Mouse (Mus musculus) hindbrain, embryonic 16.5 days (tissue): ENCODE data around the gene Adgrb3. TPM values are rescaled to one million over a fixed set of nuclear protein-coding genes. Genes with fewer than 3 reads are reported as not detected.
A peak's percentile ranks its signal among the peaks of the same experiment; 100 is the strongest.

Source experiments
- ATAC-seq: fragments of 200-750 bp; cut with Nextera tagmentation; 2 replicates; pipeline ENCODE4 v1.8.0; 2017; ENCODE audit warnings: moderate TSS enrichment, moderate library complexity
- H3K27ac ChIP-seq: fragments of 300-500 bp; sonication (generic); 2 replicates; pipeline ENCODE4 v1.5.1; 2014; ENCODE audit warnings: low read depth, mild to moderate bottlenecking, control low read depth, low read length, moderate library complexity
- H3K27me3 ChIP-seq: fragments of 300-500 bp; sonication (generic); replicated peaks from 2 replicates; pipeline ENCODE4 v1.6.1; 2014; ENCODE audit warnings: low read length; ENCODE audit not compliant: control insufficient read depth, insufficient read depth
- H3K36me3 ChIP-seq: fragments of 300-500 bp; sonication (generic); 2 replicates; pipeline ENCODE4 v1.6.1; 2014; ENCODE audit warnings: mild to moderate bottlenecking, low read length, moderate library complexity, mixed read lengths; ENCODE audit not compliant: control insufficient read depth, insufficient read depth
- H3K4me1 ChIP-seq: fragments of 300-500 bp; sonication (generic); 2 replicates; pipeline ENCODE4 v1.6.1; 2014; ENCODE audit warnings: low read depth, low read length; ENCODE audit not compliant: control insufficient read depth, insufficient read depth
- H3K4me2 ChIP-seq: fragments of 300-500 bp; sonication (generic); 2 replicates; pipeline ENCODE4 v1.6.1; 2014; ENCODE audit warnings: mild to moderate bottlenecking, low read length, control low read depth, moderate library complexity
- H3K4me3 ChIP-seq: fragments of 300-500 bp; sonication (generic); 2 replicates; pipeline ENCODE4 v1.5.1; 2014; ENCODE audit warnings: mild to moderate bottlenecking, low read length, control low read depth, moderate library complexity
- H3K9ac ChIP-seq: fragments of 300-500 bp; sonication (generic); 2 replicates; pipeline ENCODE4 v1.6.1; 2014; ENCODE audit warnings: low read depth, mild to moderate bottlenecking, control low read depth, low read length, moderate library complexity
- H3K9me3 ChIP-seq: fragments of 300-500 bp; sonication (generic); 2 replicates; pipeline ENCODE4 v1.6.1; 2014; ENCODE audit warnings: mild to moderate bottlenecking, low read length, moderate library complexity; ENCODE audit not compliant: control insufficient read depth
- WGBS: fragments of 180-500 bp; shearing (Covaris S2); extraction: QIAGEN DNeasy Blood & Tissue Kit; methylation state at CpG from one replicate; pipeline ENCODE4 v1.1.7; 2014; 5-methylcytosine and 5-hydroxymethylcytosine counted together
- polyA plus RNA-seq: library from polyadenylated mRNA; unstranded; fragments of >200 nt; fragmentation: Nextera tagmentation; extraction: Ambion mirVana; gene quantifications from 2 replicates; pipeline ENCODE4 v1.2.1, GENCODE M21; 2015

The Adgrb3 gene
- polyA plus RNA-seq, 1 experiment from 2014 or later, result 52.9 TPM

- 89% methylated on average over 5 of the region's 5 CpGs for WGBS
- Histone ChIP-seq H3K9ac (no peak overlapping the region), H3K36me3 (no peaks in the 10 kb centered on the region), H3K4me2 (no peak overlapping the region), H3K4me3 (no peak overlapping the region), H3K4me1 (peaks cover 7% of the 10 kb centered on the region), H3K9me3 (no peaks in the 10 kb centered on the region), H3K27me3 (no peaks in the 10 kb centered on the region), H3K27ac (no peak overlapping the region)
- ATAC-seq, result no peak
These were observed 662.4 kb downstream of the Adgrb3 start for GRCm38 (mm10) chr1:25167120-25167519.

- Histone ChIP-seq H3K9ac (no peak overlapping the region), H3K4me1 (peaks cover 7% of the 10 kb centered on the region), H3K27ac (peak overlapping the region; percentile 40), H3K4me2 (peak overlapping the region; percentile 4; the same call in 1 of the 2 replicates), H3K9me3 (no peaks in the 10 kb centered on the region), H3K27me3 (no peaks in the 10 kb centered on the region), H3K36me3 (no peaks in the 10 kb centered on the region), H3K4me3 (no peak overlapping the region)
- 26% methylated on average over 11 of the region's 11 CpGs for WGBS
- peak; percentile 82 for ATAC-seq
These were observed 663.3 kb downstream of the Adgrb3 start for GRCm38 (mm10) chr1:25166036-25166796.

- Histone ChIP-seq H3K27ac (no peak overlapping the region), H3K9ac (no peak overlapping the region), H3K4me1 (peaks cover 7% of the 10 kb centered on the region), H3K4me2 (no peak overlapping the region), H3K9me3 (no peaks in the 10 kb centered on the region), H3K27me3 (no peaks in the 10 kb centered on the region), H3K36me3 (no peaks in the 10 kb centered on the region), H3K4me3 (no peak overlapping the region)
- no peak for ATAC-seq
- WGBS, result 80% methylated on average over 6 of the region's 6 CpGs
These were observed 665.9 kb downstream of the Adgrb3 start for GRCm38 (mm10) chr1:25163561-25163960.

- 84% methylated on average over 3 of the region's 3 CpGs for WGBS
- Histone ChIP-seq H3K27me3 (no peaks in the 10 kb centered on the region), H3K9me3 (no peaks in the 10 kb centered on the region), H3K9ac (no peak overlapping the region), H3K4me3 (no peak overlapping the region), H3K4me1 (no peaks in the 10 kb centered on the region), H3K36me3 (no peaks in the 10 kb centered on the region), H3K4me2 (no peak overlapping the region), H3K27ac (no peak overlapping the region)
- ATAC-seq, result no peak
These were observed 683.3 kb downstream of the Adgrb3 start for GRCm38 (mm10) chr1:25146206-25146605.

- no peak overlapping the region for H3K4me3 ChIP-seq
- 55% methylated on average over 4 of the region's 4 CpGs for WGBS
- no peaks in the 10 kb centered on the region for H3K36me3 ChIP-seq
- no peak overlapping the region for H3K4me2 ChIP-seq
- no peak; the same call in 1 of the 2 replicates for ATAC-seq
- H3K4me1 ChIP-seq, result no peaks in the 10 kb centered on the region; the same call in 1 of the 2 replicates
- H3K9ac ChIP-seq, result no peak overlapping the region
- no peaks in the 10 kb centered on the region for H3K27me3 ChIP-seq
- 0 out of 2 replicates have a peak overlapping the region, but pooled peaks have one; percentile 3 for H3K27ac ChIP-seq
- no peaks in the 10 kb centered on the region for H3K9me3 ChIP-seq
These were observed 697.2 kb downstream of the Adgrb3 start for GRCm38 (mm10) chr1:25132150-25132824.

GRCm38 (mm10) chr1:25115512-25115911, 714.0 kb downstream of the Adgrb3 start:
- Histone ChIP-seq H3K9ac (no peak overlapping the region), H3K36me3 (no peaks in the 10 kb centered on the region)
- WGBS, result 76% methylated on average over 11 of the region's 11 CpGs

GRCm38 (mm10) chr1:25107500-25108101, 721.9 kb downstream of the Adgrb3 start:
- no peaks in the 10 kb centered on the region for H3K36me3 ChIP-seq
- peaks cover 10% of the 10 kb centered on the region; the same call in 1 of the 2 replicates for H3K4me1 ChIP-seq
- no peaks in the 10 kb centered on the region for H3K27me3 ChIP-seq
- peak; percentile 69 for ATAC-seq
- no peak overlapping the region for H3K9ac ChIP-seq
- no peak overlapping the region for H3K4me2 ChIP-seq
- 0 out of 2 replicates have a peak overlapping the region, but pooled peaks have one; percentile 12 for H3K27ac ChIP-seq
- WGBS, result 36% methylated on average over 3 of the region's 3 CpGs
- no peaks in the 10 kb centered on the region for H3K9me3 ChIP-seq
- no peak overlapping the region for H3K4me3 ChIP-seq

More at GRCm38 (mm10) chr1:25115512-25115911, 714.0 kb downstream of the Adgrb3 start:
- 0 out of 2 replicates have a peak, but pooled peaks have one; percentile 30 for ATAC-seq
- no peak overlapping the region for H3K27ac ChIP-seq
- H3K27me3 ChIP-seq, result no peaks in the 10 kb centered on the region
- no peak overlapping the region for H3K4me2 ChIP-seq
- H3K9me3 ChIP-seq, result no peaks in the 10 kb centered on the region
- no peaks in the 10 kb centered on the region for H3K4me1 ChIP-seq
- no peak overlapping the region for H3K4me3 ChIP-seq

GRCm38 (mm10) chr1:25106679-25107078, 722.8 kb downstream of the Adgrb3 start:
- H3K27me3 ChIP-seq, result no peaks in the 10 kb centered on the region
- peaks cover 10% of the 10 kb centered on the region; the same call in 1 of the 2 replicates for H3K4me1 ChIP-seq
- no peak overlapping the region for H3K4me2 ChIP-seq
- H3K27ac ChIP-seq, result 0 out of 2 replicates have a peak overlapping the region, but pooled peaks have one; percentile 20
- no peaks in the 10 kb centered on the region for H3K36me3 ChIP-seq
- ATAC-seq, result no peak
- 62% methylated on average over 6 of the region's 6 CpGs for WGBS
- no peak overlapping the region for H3K4me3 ChIP-seq
- H3K9me3 ChIP-seq, result no peaks in the 10 kb centered on the region
- H3K9ac ChIP-seq, result no peak overlapping the region

GRCm38 (mm10) chr1:25105367-25105766, 724.1 kb downstream of the Adgrb3 start:
- Histone ChIP-seq H3K27me3 (no peaks in the 10 kb centered on the region), H3K36me3 (peaks cover 4% of the 10 kb centered on the region; the same call in 1 of the 2 replicates), H3K9ac (no peak overlapping the region), H3K4me2 (no peak overlapping the region), H3K4me1 (peaks cover 10% of the 10 kb centered on the region; the same call in 1 of the 2 replicates), H3K4me3 (no peak overlapping the region), H3K27ac (no peak overlapping the region), H3K9me3 (no peaks in the 10 kb centered on the region)
- 52% methylated on average over 4 of the region's 4 CpGs for whole genome bisulfite sequencing
- peak; percentile 85 for ATAC-seq
